Mouse (Mus musculus) MEL (cell line): ENCODE measurements around the gene Mrpl24. TPM values are rescaled to one million over a fixed set of nuclear protein-coding genes. Genes with fewer than 3 reads are reported as not detected.

ENCODE experiments used
- DNase-seq: peaks from one replicate; pipeline ENCODE4 v3.0.0; 2011; ENCODE audit warnings: low read depth, low spot score
- H3K27ac ChIP-seq: 2 replicates; pipeline ENCODE4 v1.5.1; 2012; ENCODE audit warnings: low read depth, mild to moderate bottlenecking, control low read depth, low read length, moderate library complexity; ENCODE audit not compliant: control insufficient read depth
- H3K27me3 ChIP-seq, 2 experiments: fragments of 150-350 bp in 1 of 2; sonication (generic) in 1 of 2; 2 replicates each; pipeline ENCODE4 v1.6.1; 2012; ENCODE audit warnings: low read length in 2 of 2, mild to moderate bottlenecking in 2 of 2, improper control_type of control experiment in 1 of 2, moderate library complexity in 1 of 2; ENCODE audit not compliant: insufficient read depth in 2 of 2, control insufficient read depth in 1 of 2
- H3K36me3 ChIP-seq, 2 experiments: 2 replicates each; pipeline ENCODE4 v1.6.1; 2012 to 2014; ENCODE audit warnings: low read length in 2 of 2, improper control_type of control experiment in 1 of 2, inconsistent platforms in 1 of 2, mild to moderate bottlenecking in 1 of 2; ENCODE audit not compliant: insufficient read depth in 2 of 2, control insufficient read depth in 1 of 2
- H3K4me1 ChIP-seq, 2 experiments: fragments of 150-350 bp in 1 of 2; sonication (generic) in 1 of 2; 2 replicates each; pipeline ENCODE4 v1.6.1; 2012; ENCODE audit warnings: low read length in 2 of 2, improper control_type of control experiment in 1 of 2, mild to moderate bottlenecking in 1 of 2; ENCODE audit not compliant: insufficient read depth in 2 of 2, control insufficient read depth in 1 of 2
- H3K4me3 ChIP-seq, 2 experiments: fragments of 150-350 bp in 1 of 2; sonication (generic) in 1 of 2; 2 replicates each; pipeline ENCODE4 v1.5.1; 2012; ENCODE audit warnings: low read depth in 2 of 2, low read length in 2 of 2, mild to moderate bottlenecking in 2 of 2, moderate library complexity in 2 of 2, control low read depth in 1 of 2, improper control_type of control experiment in 1 of 2; ENCODE audit not compliant: control insufficient read depth in 1 of 2, insufficient read depth in 1 of 2
- H3K79me2 ChIP-seq: 2 replicates; pipeline ENCODE4 v1.6.1; 2012; ENCODE audit warnings: mild to moderate bottlenecking, low read length, moderate library complexity; ENCODE audit not compliant: control insufficient read depth, poor library complexity, insufficient read depth
- H3K9ac ChIP-seq: 2 replicates; pipeline ENCODE4 v1.6.1; 2012; ENCODE audit warnings: low read depth, mild to moderate bottlenecking, control low read depth, low read length, moderate library complexity; ENCODE audit not compliant: control insufficient read depth, poor library complexity, severe bottlenecking
- H3K9me3 ChIP-seq: fragments of 150-350 bp; sonication (generic); replicated peaks from 2 replicates; pipeline ENCODE4 v1.6.1; 2012; ENCODE audit warnings: mild to moderate bottlenecking, low read length, improper control_type of control experiment, moderate library complexity; ENCODE audit not compliant: insufficient read depth
- BHLHE40 ChIP-seq: IDR thresholded peaks from 2 replicates; pipeline ENCODE4 v1.6.1; 2012; ENCODE audit warnings: low read depth, mild to moderate bottlenecking, inconsistent platforms, low read length, improper control_type of control experiment, borderline replicate concordance
- CHD2 ChIP-seq: IDR thresholded peaks from 2 replicates; pipeline ENCODE4 v1.6.1; 2011; ENCODE audit warnings: low read length, improper control_type of control experiment
- CTCF ChIP-seq, 3 experiments: IDR thresholded peaks in 2 of 3; conservative IDR thresholded peaks in 1 of 3; 2 replicates each; pipeline ENCODE4 v1.5.1; 2011 to 2012; ENCODE audit warnings: low read length in 3 of 3, low read depth in 2 of 3, mild to moderate bottlenecking in 2 of 3, improper control_type of control experiment in 1 of 3, inconsistent platforms in 1 of 3, mixed read lengths in 1 of 3, moderate library complexity in 1 of 3; ENCODE audit not compliant: control insufficient read depth in 1 of 3, insufficient read depth in 1 of 3, poor library complexity in 1 of 3, severe bottlenecking in 1 of 3
- ELF1 ChIP-seq: IDR thresholded peaks from 2 replicates; pipeline ENCODE4 v1.6.1; 2014; ENCODE audit warnings: low read depth, mild to moderate bottlenecking, inconsistent platforms, low read length, improper control_type of control experiment, moderate library complexity
- ETS1 ChIP-seq: IDR thresholded peaks from 2 replicates; pipeline ENCODE4 v1.6.1; 2012; ENCODE audit warnings: low read depth, mild to moderate bottlenecking, inconsistent platforms, low read length, improper control_type of control experiment, moderate library complexity
- GATA1 ChIP-seq: IDR thresholded peaks from 2 replicates; pipeline ENCODE4 v1.6.1; 2011; ENCODE audit warnings: low read depth, low read length, improper control_type of control experiment
- HCFC1 ChIP-seq: IDR thresholded peaks from 2 replicates; pipeline ENCODE4 v1.6.1; 2012; ENCODE audit warnings: low read depth, mild to moderate bottlenecking, inconsistent platforms, low read length, improper control_type of control experiment, moderate library complexity
- MAX ChIP-seq: IDR thresholded peaks from 2 replicates; pipeline ENCODE4 v1.6.1; 2011; ENCODE audit warnings: low read length, improper control_type of control experiment
- MAZ ChIP-seq: IDR thresholded peaks from 2 replicates; pipeline ENCODE4 v1.6.1; 2012; ENCODE audit warnings: low read depth, mild to moderate bottlenecking, inconsistent platforms, low read length, improper control_type of control experiment
- MEF2A ChIP-seq: IDR thresholded peaks from 2 replicates; pipeline ENCODE4 v1.6.1; 2014; ENCODE audit warnings: low read depth, mild to moderate bottlenecking, inconsistent platforms, low read length, improper control_type of control experiment; ENCODE audit not compliant: poor library complexity, insufficient replicate concordance, severe bottlenecking; ENCODE audit errors: extremely low read depth
- MXI1 ChIP-seq: IDR thresholded peaks from 2 replicates; pipeline ENCODE4 v1.6.1; 2011; ENCODE audit warnings: mild to moderate bottlenecking, low read depth, low read length, improper control_type of control experiment
- MYC ChIP-seq: IDR thresholded peaks from 2 replicates; pipeline ENCODE4 v1.6.1; 2011; ENCODE audit warnings: low read depth, mild to moderate bottlenecking, low read length, improper control_type of control experiment, moderate library complexity
- POLR2A ChIP-seq, 2 experiments: IDR thresholded peaks; 2 replicates each; pipeline ENCODE4 v1.6.1; 2011 to 2012; ENCODE audit warnings: low read length in 2 of 2, mild to moderate bottlenecking in 2 of 2, control low read depth in 1 of 2, improper control_type of control experiment in 1 of 2, low read depth in 1 of 2, moderate library complexity in 1 of 2; ENCODE audit not compliant: control insufficient read depth in 1 of 2, insufficient read depth in 1 of 2, poor library complexity in 1 of 2
- POLR2AphosphoS2 ChIP-seq: IDR thresholded peaks from 2 replicates; pipeline ENCODE4 v1.6.1; 2011; ENCODE audit warnings: low read length, improper control_type of control experiment
- SIN3A ChIP-seq: IDR thresholded peaks from 2 replicates; pipeline ENCODE4 v1.6.1; 2012; ENCODE audit warnings: low read length, improper control_type of control experiment, inconsistent platforms
- SMC3 ChIP-seq: IDR thresholded peaks from 2 replicates; pipeline ENCODE4 v1.6.1; 2011; ENCODE audit warnings: low read depth, low read length, improper control_type of control experiment
- TAL1 ChIP-seq: IDR thresholded peaks from 2 replicates; pipeline ENCODE4 v1.6.1; 2012; ENCODE audit warnings: mild to moderate bottlenecking, inconsistent platforms, low read length, moderate library complexity, mixed read lengths
- TCF12 ChIP-seq: IDR thresholded peaks from 2 replicates; pipeline ENCODE4 v1.6.1; 2014; ENCODE audit warnings: low read depth, mild to moderate bottlenecking, inconsistent platforms, low read length, improper control_type of control experiment, moderate library complexity
- USF1 ChIP-seq: IDR thresholded peaks from 2 replicates; pipeline ENCODE4 v1.6.1; 2014; ENCODE audit warnings: low read depth, mild to moderate bottlenecking, inconsistent platforms, low read length, improper control_type of control experiment, moderate library complexity
- USF2 ChIP-seq, 2 experiments: IDR thresholded peaks; 2 replicates each; pipeline ENCODE4 v1.6.1; 2011 to 2012; ENCODE audit warnings: improper control_type of control experiment in 2 of 2, low read length in 2 of 2, borderline replicate concordance in 1 of 2, inconsistent platforms in 1 of 2, low read depth in 1 of 2, mild to moderate bottlenecking in 1 of 2; ENCODE audit not compliant: insufficient read depth in 1 of 2
- ZMIZ1 ChIP-seq: IDR thresholded peaks from 2 replicates; pipeline ENCODE4 v1.6.1; 2012; ENCODE audit warnings: low read depth, mild to moderate bottlenecking, inconsistent platforms, low read length, improper control_type of control experiment, moderate library complexity
- polyA plus RNA-seq, 2 experiments: library from polyadenylated mRNA; stranded (reverse) in 1 of 2; unstranded in 1 of 2; fragments of >175 nt in 1 of 2; fragments of >200 nt in 1 of 2; gene quantifications; 2 replicates each; pipeline versions ENCODE4 v1.2.1 to v1.2.4; 2012; ENCODE audit warnings: low replicate concordance in 2 of 2, low read depth in 1 of 2; ENCODE audit not compliant: insufficient read length in 2 of 2, insufficient read depth in 1 of 2, missing spikeins in 1 of 2
- total RNA-seq: library from RNA; depleted of rRNA; stranded (reverse); fragments of 300-350 nt; gene quantifications from 2 replicates; pipeline ENCODE4 v1.2.3, GENCODE M21; 2012

The Mrpl24 gene
- total and polyA plus RNA-seq, 3 experiments = 59.5 to 77.3 TPM; not detected in 1

DNA sequence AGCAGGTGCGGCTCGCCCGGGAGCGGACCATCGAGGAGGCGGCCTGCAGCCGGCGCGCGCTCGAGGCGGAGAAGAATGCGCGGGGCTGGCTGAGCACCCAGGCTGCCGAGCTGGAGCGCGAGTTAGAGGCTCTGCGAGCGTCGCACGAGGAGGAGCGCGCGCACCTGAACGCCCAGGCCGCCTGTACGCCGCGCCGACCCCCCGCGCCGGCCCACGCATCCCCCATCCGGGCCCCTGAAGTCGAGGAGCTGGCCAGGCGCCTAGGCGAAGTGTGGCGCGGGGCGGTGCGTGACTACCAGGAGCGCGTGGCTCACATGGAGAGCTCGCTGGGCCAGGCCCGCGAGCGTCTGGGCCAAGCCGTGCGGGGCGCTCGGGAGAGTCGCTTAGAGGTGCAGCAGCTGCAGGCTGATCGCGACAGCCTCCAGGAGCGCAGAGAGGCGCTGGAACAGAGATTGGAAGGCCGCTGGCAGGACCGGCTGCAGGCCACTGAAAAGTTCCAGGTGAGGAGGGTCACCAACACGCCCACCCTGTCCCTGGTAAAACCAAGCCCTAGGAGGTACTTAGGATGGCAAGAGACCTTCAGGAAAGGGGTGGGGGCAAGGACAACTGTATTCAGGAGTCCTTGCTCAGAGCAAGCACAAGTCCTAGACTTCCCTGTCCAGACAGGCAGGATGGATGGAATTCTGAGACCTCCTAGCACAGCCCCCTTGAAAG is 52.3 kb downstream of the Mrpl24 start:
- DNase-seq = no peak
- Histone ChIP-seq H3K36me3 (no peaks in the 10 kb centered on the region), H3K27ac (no peak overlapping the region), H3K79me2 (no peaks in the 10 kb centered on the region; the same call in 1 of the 2 replicates), H3K4me1 (no peaks in the 10 kb centered on the region), H3K9me3 (no peaks in the 10 kb centered on the region), H3K9ac (no peak overlapping the region), H3K27me3 (peaks cover 12% of the 10 kb centered on the region in 2 experiments), H3K4me3 (no peak overlapping the region)
- no peak for TF ChIP-seq BHLHE40
- no peak for TF ChIP-seq POLR2AphosphoS2
- TF ChIP-seq USF2 (IDR thresholded peaks at IDR 0.05; ENCODE audit: borderline replicate concordance in 1 of 2, insufficient read depth in 1 of 2, low read depth in 1 of 2, low read length in 2 of 2) = no peak
- no peak for TF ChIP-seq CTCF (IDR thresholded peaks at IDR 0.05 in 2 of 3, conservative IDR thresholded peaks at IDR 0.05 in 1 of 3; ENCODE audit: control insufficient read depth in 1 of 3, insufficient read depth in 1 of 3, low read depth in 2 of 3, low read length in 3 of 3, poor library complexity in 1 of 3, severe bottlenecking in 1 of 3)
- TF ChIP-seq SIN3A = no peak
- no peak for TF ChIP-seq MAZ
- TF ChIP-seq TCF12 = no peak
- no peak for TF ChIP-seq POLR2A (IDR thresholded peaks at IDR 0.05; ENCODE audit: control insufficient read depth in 1 of 2, insufficient read depth in 1 of 2, low read depth in 1 of 2, low read length in 2 of 2, poor library complexity in 1 of 2)
- TF ChIP-seq MAX = no peak
- TF ChIP-seq ZMIZ1 = no peak
- TF ChIP-seq GATA1 = no peak
- TF ChIP-seq MXI1 = no peak

- no peak overlapping the region for H3K9ac ChIP-seq
- no peaks in the 10 kb centered on the region for H3K9me3 ChIP-seq
- DNase-seq = no peak
- no peak overlapping the region for H3K27ac ChIP-seq
- H3K4me3 ChIP-seq = no peak overlapping the region
- H3K79me2 ChIP-seq = no peaks in the 10 kb centered on the region; the same call in 1 of the 2 replicates
- H3K36me3 ChIP-seq = no peaks in the 10 kb centered on the region
- H3K4me1 ChIP-seq = no peaks in the 10 kb centered on the region
- no peak for TF ChIP-seq SIN3A
- no peak for TF ChIP-seq CHD2
- TF ChIP-seq TCF12 = no peak
- TF ChIP-seq ELF1 = no peak
- TF ChIP-seq ZMIZ1 = no peak
- no peak for TF ChIP-seq HCFC1
- TF ChIP-seq MYC = no peak
- TF ChIP-seq ETS1 = no peak
- no peak for TF ChIP-seq MEF2A
- TF ChIP-seq USF1 = no peak
- TF ChIP-seq SMC3 = no peak
- TF ChIP-seq TAL1 = no peak
- TF ChIP-seq MAZ = no peak
- H3K27me3 ChIP-seq = peaks cover 10 to 14% of the 10 kb centered on the region in 2 experiments
Observed at GRCm38 (mm10) chr3:87972203-87972664, 52.9 kb downstream of the Mrpl24 start.
